28 mouse cellular contexts compared by ENCODE assay signal in genomic region chr12:52607411-52607810, GRCm38 (mm10).
DNase-seq lines count a peak whose midpoint lies in the region; ATAC-seq and TF ChIP-seq lines count a peak whose summit lies in the region.
"Had no signal": no experiment of that assay in that cellular context is flagged by ENCODE, and none has a peak within 500 bp of the region (broad histone marks: within the 10 kb centered on the region; RNA-seq: fewer than 3 reads in every experiment).

No protein-coding gene starts in this region.

- no peaks in the 10 kb centered on the region for H3K36me3 ChIP-seq in lung, embryonic 14.5 days (ENCODE audit: insufficient read depth)
- H3K36me3 ChIP-seq: hindbrain, embryonic 10.5 days; hindbrain, embryonic 15.5 days; midbrain, embryonic 12.5 days; neural tube, embryonic 13.5 days had no signal

- no peak overlapping the region for H3K4me2 ChIP-seq in lung, embryonic 14.5 days
- H3K4me2 ChIP-seq: forebrain, embryonic 13.5 days; hindbrain, embryonic 15.5 days; midbrain, embryonic 12.5 days; neural tube, embryonic 13.5 days had no signal

- WGBS in lung, embryonic 14.5 days: 53% methylated on average over 4 of the region's 4 CpGs

- no peak for TF ChIP-seq CTCF in lung, embryonic 14.5 days (IDR thresholded peaks at IDR 0.05; ENCODE audit: low read depth)

- DNase-seq in lung, embryonic 14.5 days: peak; percentile 4
- no peak for DNase-seq in lung, postnatal 36 days
- DNase-seq in 416B (ENCODE audit: low read depth): peak; percentile 39
- DNase-seq in NIH3T3 (ENCODE audit: low read depth): peak; percentile 28
- peak; percentile 52 for DNase-seq in naive thymus-derived CD4-positive, alpha-beta T cell, adult 2 months (ENCODE audit: low read depth)
- DNase-seq in urinary bladder, adult 2 months (ENCODE audit: low spot score): no peak
- DNase-seq in adrenal gland, adult (ENCODE audit: inconsistent age in 2 of 2, low spot score in 1 of 2): no peak
- DNase-seq: adrenal gland, postnatal 14 days; B cell, adult 2 months; cerebellum, adult 11-12 months; cerebellum, postnatal 10 days; gastrocnemius, postnatal 10 days; heart, postnatal 14 days; kidney, adult 2 months; kidney, postnatal 4 days; layer of hippocampus, postnatal 36 days; liver; lung, adult 2 months; thymus, adult 18-20 months; thymus, postnatal 4 days had no signal

- no peaks in the 10 kb centered on the region for H3K27me3 ChIP-seq in lung, embryonic 14.5 days (ENCODE audit: insufficient read depth, low read length)
- H3K27me3 ChIP-seq: forebrain, embryonic 13.5 days; hindbrain, embryonic 15.5 days; megakaryocyte, embryonic 14.5 days; midbrain, embryonic 12.5 days; neural tube, embryonic 13.5 days had no signal

- no peak overlapping the region for H3K27ac ChIP-seq in lung, embryonic 14.5 days (ENCODE audit: low read depth)
- H3K27ac ChIP-seq: forebrain, embryonic 13.5 days; hindbrain, embryonic 10.5 days; hindbrain, embryonic 15.5 days; liver, embryonic 14.5 days; midbrain, embryonic 12.5 days; neural tube, embryonic 13.5 days had no signal

- H3K4me1 ChIP-seq in lung, embryonic 14.5 days (ENCODE audit: insufficient read depth): no peaks in the 10 kb centered on the region

- no peaks in the 10 kb centered on the region for H3K9me3 ChIP-seq in lung, embryonic 14.5 days (ENCODE audit: low read depth, low read length)
- H3K9me3 ChIP-seq: forebrain, embryonic 13.5 days; hindbrain, embryonic 10.5 days; hindbrain, embryonic 15.5 days; megakaryocyte, embryonic 14.5 days; midbrain, embryonic 12.5 days; neural tube, embryonic 13.5 days had no signal

- H3K4me3 ChIP-seq in lung, embryonic 14.5 days (ENCODE audit: low read depth, low read length): no peak overlapping the region
- H3K4me3 ChIP-seq: forebrain, embryonic 13.5 days; hindbrain, embryonic 10.5 days; hindbrain, embryonic 15.5 days; megakaryocyte, embryonic 14.5 days; midbrain, embryonic 12.5 days; myocyte; neural tube, embryonic 13.5 days had no signal

- H3K9ac ChIP-seq in lung, embryonic 14.5 days: no peak overlapping the region
- H3K9ac ChIP-seq: forebrain, embryonic 13.5 days; hindbrain, embryonic 15.5 days; liver, embryonic 14.5 days; midbrain, embryonic 12.5 days; neural tube, embryonic 13.5 days had no signal

- ATAC-seq in lung, embryonic 14.5 days (ENCODE audit: insufficient read depth): no peak
- ATAC-seq: forebrain, embryonic 13.5 days had no signal

Comparison
In these comparisons a context has a peak if more than half of its experiments do, and no peak if none do; other contexts are left out.
1. DNase-seq: peak in lung, embryonic 14.5 days (single experiment), 416B (single experiment), NIH3T3 (single experiment) and naive thymus-derived CD4-positive, alpha-beta T cell, adult 2 months (single experiment); none in lung, postnatal 36 days (single experiment), urinary bladder, adult 2 months (single experiment) and adrenal gland, adult (0 of 2).